Mouse (Mus musculus) telencephalon, adult 2 months (tissue): ENCODE results near the gene Shisa8.

Experiments
- DNase-seq: peaks from one replicate; pipeline ENCODE4 v3.0.0-alpha.2; 2011; ENCODE audit warnings: low read depth, low spot score

Gene Shisa8

GRCm38 (mm10) chr15:82206365-82207104 is 6.1 kb downstream of the Shisa8 start:
- DNase-seq = no peak

- no peak for DNase-seq
Measured at GRCm38 (mm10) chr15:82204680-82205371, 7.8 kb downstream of the Shisa8 start.

- no peak for DNase-seq
Measured at GRCm38 (mm10) chr15:82203611-82204351, 8.8 kb downstream of the Shisa8 start.

- DNase-seq = no peak
Measured at GRCm38 (mm10) chr15:82203090-82203489, 9.5 kb downstream of the Shisa8 start.

- no peak for DNase-seq
Measured at GRCm38 (mm10) chr15:82202086-82202485, 10.5 kb downstream of the Shisa8 start.

- DNase-seq = no peak
Measured at GRCm38 (mm10) chr15:82199546-82199945, 13.1 kb downstream of the Shisa8 start.

GRCm38 (mm10) chr15:82198342-82198741 is 14.3 kb downstream of the Shisa8 start:
- DNase-seq = no peak

GRCm38 (mm10) chr15:82197937-82198336 is 14.7 kb downstream of the Shisa8 start:
- DNase-seq = no peak

- no peak for DNase-seq
Measured at GRCm38 (mm10) chr15:82197246-82197750, 15.3 kb downstream of the Shisa8 start.

- no peak for DNase-seq
Measured at GRCm38 (mm10) chr15:82196300-82196699, 16.3 kb downstream of the Shisa8 start.

GRCm38 (mm10) chr15:82192617-82193016 is 20.0 kb downstream of the Shisa8 start:
- no peak for DNase-seq

GRCm38 (mm10) chr15:82188481-82189240 is 24.0 kb downstream of the Shisa8 start:
- no peak for DNase-seq

- DNase-seq = no peak
Measured at GRCm38 (mm10) chr15:82187924-82188323, 24.7 kb downstream of the Shisa8 start.

- no peak for DNase-seq
Measured at GRCm38 (mm10) chr15:82187401-82187800, 25.2 kb downstream of the Shisa8 start.

- no peak for DNase-seq
Measured at GRCm38 (mm10) chr15:82186931-82187330, 25.7 kb downstream of the Shisa8 start.

- DNase-seq = no peak
Measured at GRCm38 (mm10) chr15:82186131-82186530, 26.5 kb downstream of the Shisa8 start.

GRCm38 (mm10) chr15:82185062-82185783 is 27.4 kb downstream of the Shisa8 start:
- DNase-seq = no peak

- no peak for DNase-seq
Measured at GRCm38 (mm10) chr15:82184656-82185055, 28.0 kb downstream of the Shisa8 start.

- DNase-seq = no peak
Measured at GRCm38 (mm10) chr15:82184183-82184582, 28.4 kb downstream of the Shisa8 start.

- no peak for DNase-seq
Measured at GRCm38 (mm10) chr15:82183596-82183995, 29.0 kb downstream of the Shisa8 start.

GRCm38 (mm10) chr15:82182311-82182710 is 30.3 kb downstream of the Shisa8 start:
- no peak for DNase-seq
